Mouse (Mus musculus): ENCODE data around the gene Pycard. TPM values are rescaled to one million over a fixed set of nuclear protein-coding genes. Genes with fewer than 3 reads are reported as not detected.
"Not testable (repeated sequence)": the region's sequence is repeated elsewhere in the genome, so short reads cannot be mapped to it uniquely, and the experiment has no call there.

Gene Pycard
- total RNA-seq, 2 experiments from 2014 or later = 1.9 to 2.4 TPM

DNA sequence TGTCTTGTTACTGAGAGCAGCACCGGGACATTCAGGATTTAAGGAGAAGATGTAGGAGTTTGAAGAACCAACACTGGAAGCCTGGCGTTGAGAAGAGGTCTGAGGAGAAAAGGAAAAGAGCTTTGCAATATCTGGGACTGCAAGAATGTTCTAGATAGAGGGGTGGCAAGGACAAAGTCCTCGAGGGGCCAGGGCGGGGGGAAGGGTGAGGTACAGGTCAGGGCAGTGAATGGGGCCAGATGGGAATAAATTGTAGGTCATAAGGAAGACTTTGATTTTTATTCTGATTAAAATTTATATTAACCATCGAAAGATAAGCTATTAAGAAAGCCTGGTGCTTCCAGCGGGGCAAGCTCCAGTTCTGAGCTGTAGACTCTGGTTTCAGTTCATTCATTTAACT, 9.4 kb upstream of the Pycard start:
- DNase-seq = no peak

DNA sequence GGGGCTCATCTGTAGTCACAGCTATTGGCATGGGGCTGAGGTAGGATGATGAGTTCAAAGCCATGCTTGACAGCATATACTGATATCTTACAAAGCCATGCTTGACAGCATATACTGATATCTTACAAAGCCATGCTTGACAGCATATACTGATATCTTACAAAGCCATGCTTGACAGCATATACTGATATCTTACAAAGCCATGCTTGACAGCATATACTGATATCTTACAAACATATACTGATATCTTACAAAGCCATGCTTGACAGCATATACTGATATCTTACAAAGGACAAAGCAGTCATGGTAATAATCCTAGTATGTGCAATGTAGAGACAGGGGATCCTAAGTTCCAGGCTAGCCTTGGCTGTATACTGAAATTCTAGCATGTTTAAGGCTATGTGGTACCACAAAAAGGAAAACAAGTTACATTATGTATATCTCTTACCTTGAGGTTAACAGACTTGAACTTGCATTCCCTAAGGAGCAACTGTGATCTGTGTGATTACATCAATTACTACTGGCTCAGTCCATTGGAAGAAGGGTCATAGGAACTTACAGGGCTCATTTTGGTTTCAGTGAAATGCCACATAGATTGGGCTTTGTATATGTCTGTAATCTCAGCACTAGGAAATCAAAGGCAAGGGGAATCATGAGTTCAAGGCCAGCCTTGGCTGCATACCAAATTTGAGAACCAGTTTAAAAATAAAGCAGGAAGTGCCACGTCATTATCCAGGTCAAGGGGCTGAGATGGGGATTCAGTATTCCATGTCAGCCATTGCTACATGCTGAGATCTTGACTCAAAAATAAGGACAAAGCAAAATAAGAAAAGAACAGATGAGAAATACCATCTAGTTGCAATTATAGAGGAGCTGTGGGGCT, 6.6 kb upstream of the Pycard start:
- DNase-seq = no peak

DNA sequence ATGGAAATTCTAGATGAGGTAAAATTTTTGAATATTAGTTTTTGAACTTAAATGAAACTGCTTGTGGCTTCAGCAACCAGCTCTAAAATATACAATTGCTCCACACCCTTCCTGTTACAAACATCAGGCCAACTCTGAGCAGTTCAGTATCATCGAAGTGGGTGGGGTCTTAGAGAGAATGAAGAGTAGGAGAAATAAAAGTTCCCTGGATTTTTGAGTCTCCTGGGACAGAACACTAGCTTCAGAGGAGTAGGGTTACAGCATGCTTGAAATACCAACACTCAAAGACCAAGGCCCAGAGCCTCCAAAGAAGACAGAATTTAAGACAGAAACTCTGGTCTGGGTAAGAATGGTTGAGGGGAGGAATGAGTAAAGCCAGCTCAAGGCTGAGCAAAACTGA, 5.8 kb upstream of the Pycard start:
- no peak for DNase-seq

DNA sequence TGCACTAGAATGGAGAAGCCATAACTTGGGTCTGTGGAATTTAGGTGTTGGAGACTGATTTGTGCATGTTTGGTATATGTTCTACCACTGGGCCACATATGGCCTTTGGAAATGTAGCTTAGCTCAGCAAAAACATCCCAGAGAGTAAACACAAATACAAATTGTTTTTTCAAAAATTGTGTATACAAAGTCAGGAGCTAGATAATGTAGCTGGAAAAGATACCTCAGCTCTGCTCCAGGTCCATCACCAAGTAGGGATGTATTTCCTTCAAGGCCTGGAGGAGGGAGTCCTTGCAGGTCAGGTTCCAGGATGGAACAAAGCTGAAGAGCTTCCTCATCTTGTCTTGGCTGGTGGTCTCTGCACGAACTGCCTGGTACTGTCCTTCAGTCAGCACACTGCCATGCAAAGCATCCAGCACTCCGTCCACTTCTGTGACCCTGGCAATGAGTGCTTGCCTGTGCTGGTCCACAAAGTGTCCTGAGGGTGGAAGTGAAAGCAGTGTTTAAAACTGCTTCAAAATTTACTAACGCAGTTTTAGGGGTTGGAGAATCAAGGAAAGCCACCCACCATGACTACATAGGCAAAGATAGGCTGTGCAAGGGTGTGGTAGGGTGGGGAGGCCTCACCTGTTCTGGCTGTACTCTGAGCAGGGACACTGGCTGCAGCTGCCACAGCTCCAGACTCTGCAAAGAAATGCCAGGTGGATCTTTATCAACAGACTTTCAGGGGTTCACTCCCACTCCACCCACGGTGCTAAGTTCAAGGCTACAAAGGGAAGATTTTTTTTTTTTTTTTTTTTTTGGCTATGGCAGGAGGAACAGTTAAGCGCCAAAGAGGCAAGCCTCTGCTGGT, 953 bp downstream of the Pycard start:
- DNase-seq = no peak

DNA sequence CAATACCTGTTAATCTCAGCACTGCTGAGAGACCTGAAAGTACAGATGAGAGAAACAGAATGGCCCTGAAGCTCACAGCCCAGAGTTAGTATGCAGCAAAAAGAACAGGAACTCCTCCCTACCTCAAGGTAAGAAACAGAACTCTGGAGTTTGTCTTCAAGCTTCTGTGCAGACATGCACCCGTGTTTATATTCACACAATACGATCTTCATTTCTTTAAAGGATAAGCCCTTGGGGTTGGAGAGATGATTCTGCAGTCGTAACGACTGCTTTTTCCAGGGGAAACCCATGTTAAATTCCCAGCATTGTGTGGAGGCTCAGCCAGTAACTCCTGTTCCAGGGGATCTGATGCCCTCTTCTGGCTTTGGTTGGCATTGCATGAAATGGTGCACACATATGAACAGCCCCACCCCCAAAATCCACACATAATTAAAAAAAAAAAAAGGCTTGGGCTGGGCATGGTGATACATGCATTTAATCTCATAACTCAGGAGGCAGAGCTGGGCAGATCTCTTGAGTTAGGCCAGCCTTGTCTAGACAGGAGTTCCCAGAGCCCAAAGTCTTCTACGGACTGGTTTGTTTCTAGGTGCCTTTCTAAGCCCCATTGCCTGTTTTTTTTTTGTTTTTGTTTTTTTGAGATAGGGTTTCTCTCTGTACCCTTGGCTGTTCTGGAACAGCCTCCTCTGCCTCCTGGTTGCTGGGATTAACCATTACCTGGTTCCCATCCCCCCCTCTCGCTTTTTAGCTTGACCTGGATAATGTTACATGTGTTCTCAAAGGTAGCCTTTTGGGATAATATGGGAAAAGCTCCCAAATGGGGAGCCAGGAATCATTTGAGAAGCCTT, 1.8 kb downstream of the Pycard start:
- DNase-seq = peak; percentile 40 to 50

DNA sequence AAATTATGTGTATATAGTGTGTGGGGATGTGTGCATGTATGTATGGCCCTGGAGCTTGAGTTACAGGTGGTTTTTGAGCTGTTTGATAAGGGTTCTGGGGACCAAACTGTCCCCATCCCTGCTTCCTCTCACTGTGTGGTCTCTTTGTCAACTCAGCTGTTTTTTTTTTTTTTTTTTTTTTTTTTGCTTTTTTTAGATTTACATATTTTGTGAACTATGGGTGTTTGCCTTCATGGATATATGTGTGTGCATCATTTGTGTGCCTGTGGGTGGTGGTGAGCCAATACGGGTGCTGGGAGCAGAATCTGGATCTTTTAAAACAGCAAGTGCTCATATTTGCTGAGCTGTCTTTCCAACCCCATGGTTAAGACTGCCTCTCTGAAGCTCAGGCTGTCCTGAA, 4.8 kb downstream of the Pycard start:
- no peak for DNase-seq

DNA sequence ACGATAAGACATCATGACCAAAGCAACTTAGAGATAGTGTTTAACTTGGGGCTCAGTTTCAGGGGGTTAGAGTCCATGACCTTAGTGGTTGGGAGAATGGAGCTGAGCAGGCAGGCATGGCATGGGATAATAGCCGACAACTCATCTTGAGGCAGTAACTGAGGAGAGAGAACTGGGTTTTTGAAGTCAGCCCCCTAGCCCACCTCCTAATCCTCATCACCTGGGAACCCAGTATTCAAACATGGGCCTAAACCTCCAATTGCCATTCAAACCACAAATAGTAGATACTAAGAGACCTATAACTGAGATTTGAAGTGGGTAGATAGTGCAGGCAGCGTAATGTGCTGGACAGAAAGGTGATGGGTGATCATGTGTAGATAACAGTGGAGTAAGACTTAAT, 13.1 kb downstream of the Pycard start:
- no peak for DNase-seq

DNA sequence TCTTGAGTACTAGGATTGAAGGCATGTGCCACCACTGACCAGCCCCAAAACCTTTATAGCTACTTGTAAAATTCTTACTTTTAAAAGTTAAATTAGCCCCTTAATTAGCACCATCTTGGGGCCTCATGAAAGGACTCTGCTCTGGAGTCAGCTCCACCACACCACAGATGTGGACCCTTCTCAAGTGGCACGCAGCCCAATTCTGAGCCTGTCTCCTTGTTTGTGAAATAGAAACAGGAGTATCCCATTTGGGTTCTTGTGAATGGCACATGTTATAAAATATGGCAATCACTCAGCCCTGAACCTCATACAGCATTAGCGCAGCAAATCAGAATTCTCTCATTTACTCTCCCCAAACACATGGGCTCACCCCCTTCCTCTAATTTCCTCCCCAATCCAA, 14.8 kb downstream of the Pycard start:
- DNase-seq = no peak

DNA sequence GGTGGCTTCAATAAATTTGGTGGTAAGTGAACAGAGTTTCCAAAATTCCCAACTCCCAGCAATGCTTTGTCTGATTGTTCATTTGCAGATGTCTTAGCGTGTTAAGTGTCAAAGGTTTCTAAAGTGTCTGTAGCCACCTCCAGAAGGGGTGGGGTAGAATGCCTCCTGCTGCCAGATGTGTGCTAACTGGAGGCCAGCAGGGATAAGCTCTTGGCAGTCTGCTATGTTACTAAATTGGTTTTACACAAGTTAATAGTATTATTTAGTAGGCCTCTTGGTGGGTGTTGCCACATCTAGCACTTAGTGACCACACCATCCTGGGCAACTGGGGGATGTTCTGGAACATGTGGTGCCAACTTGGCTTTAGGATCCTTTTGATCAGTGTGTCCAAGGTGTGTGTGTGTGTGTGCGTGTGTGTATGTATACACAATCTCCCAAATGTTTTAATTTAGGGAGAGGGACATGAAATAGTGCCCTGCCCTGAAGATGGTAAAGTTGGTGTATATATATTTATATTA, 19.2 kb downstream of the Pycard start:
- DNase-seq = no peak

DNA sequence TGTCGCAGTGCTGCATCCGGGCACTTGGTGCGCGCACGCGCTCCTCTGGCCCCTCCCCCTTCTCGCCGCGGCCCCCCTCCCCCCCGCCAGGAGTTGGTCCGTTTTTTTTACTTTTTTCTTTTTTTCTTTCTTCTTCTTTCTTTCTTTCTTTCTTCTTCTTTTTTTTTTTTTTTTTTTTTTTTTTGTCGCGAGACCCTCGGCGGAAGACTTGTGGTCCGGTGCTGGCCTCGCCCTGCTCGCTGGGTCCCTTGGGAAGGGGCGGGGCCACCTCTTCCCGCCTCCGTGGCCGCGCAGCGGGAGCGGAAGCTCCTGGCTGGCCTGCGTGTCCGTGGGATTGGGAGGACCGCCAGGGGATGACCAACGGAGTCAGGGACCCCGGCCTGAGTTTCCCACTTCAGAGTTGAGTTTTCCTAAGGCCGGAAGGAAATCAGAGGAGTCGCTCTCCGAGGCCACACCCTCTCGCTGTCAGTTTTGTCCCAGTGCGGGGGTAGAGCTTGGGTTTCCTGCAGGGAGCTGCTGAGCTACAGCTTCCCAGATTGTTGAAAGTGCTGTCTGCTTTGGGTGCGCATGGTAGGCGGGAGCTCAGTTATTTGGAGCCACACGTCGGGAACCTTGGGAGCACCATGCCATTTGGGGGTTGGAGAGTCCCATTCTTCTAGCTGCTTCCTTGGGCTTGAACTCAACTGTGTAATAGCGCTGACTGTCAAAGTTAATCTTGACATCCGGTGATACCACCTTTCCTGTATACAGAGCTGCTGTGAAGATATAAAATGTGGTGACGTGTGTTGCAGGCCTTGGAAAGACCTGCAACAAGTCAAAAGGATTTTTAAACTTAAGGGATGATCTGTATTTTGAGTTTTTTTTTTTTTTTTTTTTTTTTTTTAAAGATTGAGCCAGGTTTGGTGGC, 25.5 kb downstream of the Pycard start:
- DNase-seq = peak; percentile 66 to 71

DNA sequence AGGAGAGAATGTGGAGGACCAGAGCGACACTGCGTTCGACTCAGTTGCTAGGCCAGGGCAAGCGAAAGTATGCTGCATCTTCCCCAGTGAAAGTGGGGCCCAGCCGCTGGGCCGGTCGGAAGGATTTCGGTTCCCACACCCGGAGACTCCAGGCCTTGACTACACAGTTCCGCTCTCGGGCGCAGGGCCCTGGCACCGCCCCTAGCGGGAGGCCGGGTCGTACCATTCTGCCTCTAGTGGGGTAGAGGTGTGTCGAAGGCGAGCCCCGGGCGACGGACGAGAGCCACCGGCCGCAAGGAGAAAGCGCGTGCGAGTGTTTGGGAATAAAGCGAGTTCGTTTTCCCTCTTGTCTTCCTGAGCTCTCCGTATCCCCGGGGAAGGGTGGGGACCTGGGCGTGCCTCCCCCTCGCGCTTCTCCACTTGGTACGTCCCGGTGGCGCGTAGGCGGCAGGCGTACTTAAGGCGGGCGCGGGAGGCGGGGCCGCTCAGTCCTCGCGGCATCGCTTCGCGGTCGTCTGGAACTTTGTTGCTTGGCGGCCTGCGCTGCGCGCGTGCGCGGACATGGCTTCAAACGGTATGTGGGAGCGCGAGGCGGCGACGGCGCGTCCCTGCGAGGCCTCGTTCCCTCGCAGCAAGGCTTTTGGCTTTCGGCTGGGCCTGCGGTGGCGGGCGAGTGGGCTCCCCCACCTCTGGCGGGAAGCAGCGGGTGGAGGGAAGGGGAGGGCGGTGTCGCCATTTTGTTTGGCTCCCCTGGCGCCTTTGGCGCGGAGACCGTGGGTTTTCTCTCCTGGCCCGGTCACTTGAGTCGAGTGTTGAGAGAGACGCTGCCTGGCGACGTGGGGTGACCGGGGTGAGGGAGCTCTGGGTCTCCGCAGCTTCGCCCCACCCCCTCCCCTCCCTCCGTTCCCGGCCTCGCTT, 26.4 kb downstream of the Pycard start, which contains the start of gene Fus:
TSS of gene Fus (plus strand) at position 454 of the 918 bp plus-strand sequence.
- peak; percentile 95 for DNase-seq

DNA sequence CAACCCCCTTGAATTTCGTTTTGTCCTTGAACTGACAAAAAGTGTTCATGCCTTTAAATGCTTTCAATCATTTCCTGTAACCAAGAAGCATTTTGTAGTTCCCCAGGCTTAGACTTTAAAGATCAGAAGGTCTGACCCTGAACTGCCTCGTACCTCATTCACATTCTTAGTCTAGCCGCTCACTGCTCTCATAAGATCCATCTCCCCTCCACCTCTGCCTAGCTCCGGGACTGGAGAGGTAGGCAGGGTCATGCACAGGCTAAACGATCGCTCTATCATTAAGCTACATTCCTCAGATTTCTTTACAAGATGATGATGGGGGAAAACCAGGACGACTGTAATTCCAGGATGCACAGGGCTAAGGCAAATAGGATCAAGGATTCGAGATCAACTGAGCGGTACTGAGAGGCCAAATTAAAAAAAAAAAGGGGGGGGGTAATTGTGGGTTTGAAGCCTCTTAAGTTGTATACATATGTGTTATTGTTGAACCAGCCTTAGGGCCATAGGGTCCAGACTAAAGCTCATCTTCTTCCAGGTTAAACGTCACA, 27.2 kb downstream of the Pycard start:
- no peak for DNase-seq

DNA sequence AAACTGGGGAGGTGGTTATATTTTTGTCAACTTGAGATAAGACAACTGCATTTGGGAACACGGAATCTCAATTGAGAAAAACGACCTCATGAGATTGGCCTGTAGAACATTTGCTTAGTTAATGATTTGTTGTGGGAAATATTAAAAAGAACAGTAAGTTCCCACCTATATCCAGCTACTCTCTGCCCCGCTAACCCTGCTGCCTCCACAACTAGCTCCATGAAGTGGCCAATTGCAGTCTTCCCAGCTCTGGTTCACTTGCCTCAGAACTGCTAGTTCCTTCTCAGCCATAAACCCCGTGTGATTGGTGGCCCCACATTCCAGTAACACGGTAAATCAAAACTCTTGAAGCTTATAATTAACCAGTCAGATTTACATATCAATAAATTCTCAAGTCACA, 34.3 kb downstream of the Pycard start:
- no peak for DNase-seq

DNA sequence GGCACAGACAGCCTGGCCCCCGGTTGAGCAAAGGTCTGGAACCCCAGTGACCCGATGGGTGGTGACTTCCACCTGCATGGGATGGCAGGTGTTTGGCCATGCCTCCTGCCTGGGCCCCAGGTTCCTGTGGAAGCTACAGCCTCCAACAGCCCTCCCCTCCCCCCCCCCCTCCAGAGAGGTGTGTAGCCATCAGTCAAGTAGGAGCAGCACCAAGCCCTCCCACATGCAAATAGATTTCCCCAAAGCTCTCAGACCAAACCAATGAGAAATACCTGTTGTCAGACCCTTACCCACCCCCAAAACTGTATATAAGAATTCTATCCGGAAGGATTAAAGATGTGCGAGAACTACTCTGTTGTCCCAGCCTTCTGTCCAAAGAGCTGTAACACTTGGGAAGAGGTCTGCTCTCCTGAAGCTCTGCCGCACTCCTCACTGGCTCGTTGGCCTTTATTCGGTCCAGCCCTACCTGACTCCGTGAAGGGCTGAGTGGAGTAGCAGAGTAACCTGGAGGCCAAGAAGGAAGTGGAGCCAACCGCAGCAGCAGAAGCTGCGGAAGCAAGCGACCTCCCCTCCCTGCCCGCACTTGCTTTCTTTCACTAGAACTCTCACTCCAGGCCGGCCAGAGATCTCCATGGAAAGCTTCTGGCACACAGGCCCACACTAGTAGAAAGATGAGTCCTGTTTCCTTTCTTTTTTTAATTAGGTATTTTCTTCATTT, 40.6 kb downstream of the Pycard start:
- no peak for DNase-seq

DNA sequence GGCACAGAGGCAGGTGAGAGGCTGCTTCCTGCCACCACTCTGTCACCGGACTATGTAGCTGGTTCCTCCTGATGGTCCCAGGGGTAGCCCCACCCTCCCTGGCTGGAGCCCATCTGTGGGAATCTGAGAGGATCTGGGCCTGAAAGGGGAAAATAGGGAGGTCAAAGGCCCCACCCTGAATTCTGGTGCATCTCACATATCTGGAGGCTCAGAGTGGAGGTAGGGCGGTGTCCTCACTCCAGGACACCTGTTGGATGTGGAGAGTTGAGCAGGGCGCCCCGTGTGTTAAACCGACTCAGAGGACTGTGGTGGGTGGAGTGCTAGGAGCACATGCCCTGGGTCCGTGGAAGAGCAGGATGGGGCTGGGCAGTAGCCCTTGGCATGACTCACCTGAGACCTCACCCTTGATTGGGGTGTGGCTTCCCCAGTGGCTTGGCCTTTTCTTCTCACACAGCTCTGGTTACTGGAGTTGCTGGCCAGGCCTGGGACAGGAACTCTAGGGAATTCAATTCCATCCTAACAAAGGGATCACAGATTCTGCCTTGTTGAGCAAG, 47.1 kb downstream of the Pycard start, which contains the start of gene Prss36:
TSS of gene Prss36 (minus strand) at position 256 of the 554 bp plus-strand sequence.
- DNase-seq = no peak

DNA sequence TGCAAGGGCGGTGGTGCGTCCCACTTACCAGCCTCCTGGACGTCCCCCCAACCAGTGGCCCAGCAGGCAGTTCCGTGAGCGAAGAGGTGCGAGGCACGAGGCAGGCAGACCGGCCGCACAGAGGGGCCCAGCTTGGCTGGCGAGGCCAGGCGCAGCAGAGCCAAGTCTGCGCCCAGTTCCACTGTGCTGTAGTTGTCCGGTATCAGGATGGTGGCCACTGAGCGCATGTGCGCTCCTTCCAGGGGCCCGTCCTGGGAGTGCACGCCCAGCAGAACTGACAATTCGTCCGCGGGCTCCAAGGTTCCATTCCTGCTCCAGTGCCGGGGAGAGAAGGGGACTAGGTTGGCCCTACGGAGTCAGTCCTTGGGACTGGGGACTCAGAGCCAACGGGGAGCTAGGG, 49.1 kb downstream of the Pycard start:
- DNase-seq = no peak

DNA sequence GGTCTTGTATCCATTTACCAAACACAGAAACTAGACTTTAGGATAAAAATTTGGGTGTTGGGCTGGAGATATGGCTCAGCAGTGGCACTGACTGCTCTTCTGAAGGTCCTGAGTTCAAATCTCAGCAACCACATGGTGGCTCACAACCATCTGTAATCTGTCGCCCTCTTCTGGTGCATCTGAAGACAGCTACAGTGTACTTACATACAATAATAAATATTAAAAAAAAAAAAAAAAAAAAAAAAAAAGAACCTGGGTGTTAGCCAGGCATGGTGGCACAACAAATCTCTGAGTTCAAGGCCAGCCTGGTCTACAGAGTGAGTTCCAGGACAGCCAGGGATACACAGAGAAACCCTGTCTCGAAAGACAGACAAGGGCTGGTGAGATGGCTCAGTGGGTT, 51.6 kb downstream of the Pycard start:
- not testable (repeated sequence) for DNase-seq

All from layer of hippocampus, postnatal 36 days (tissue).